Mouse (Mus musculus): ENCODE measurements around the gene Cfap100. TPM values are rescaled to one million over a fixed set of nuclear protein-coding genes. Genes with fewer than 3 reads are reported as not detected.

Gene Cfap100
- polyA plus RNA-seq, 1 experiment from 2014 or later, result 0.76 TPM

DNA sequence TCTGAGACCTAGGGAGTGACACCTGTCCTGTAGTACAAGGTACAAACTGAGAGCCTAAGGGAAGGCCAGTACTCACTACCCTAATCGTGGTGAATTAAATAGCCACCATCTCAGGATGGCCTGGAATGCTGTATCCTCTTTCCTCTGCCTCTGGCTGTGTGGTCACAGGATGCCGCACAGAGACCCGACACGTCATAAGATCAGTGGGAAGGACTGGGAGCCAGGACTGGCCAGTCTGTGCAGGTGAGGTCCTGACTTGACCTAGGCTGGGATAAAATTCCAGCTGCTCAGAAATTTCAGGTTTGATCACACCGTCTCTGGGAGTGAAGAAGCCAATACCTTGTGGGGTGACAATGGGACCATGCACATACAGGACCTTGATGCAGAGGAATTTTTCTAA is 22.9 kb upstream of the Cfap100 start:
- no peaks in the 10 kb centered on the region for H3K36me3 ChIP-seq (replicated peaks)

DNA sequence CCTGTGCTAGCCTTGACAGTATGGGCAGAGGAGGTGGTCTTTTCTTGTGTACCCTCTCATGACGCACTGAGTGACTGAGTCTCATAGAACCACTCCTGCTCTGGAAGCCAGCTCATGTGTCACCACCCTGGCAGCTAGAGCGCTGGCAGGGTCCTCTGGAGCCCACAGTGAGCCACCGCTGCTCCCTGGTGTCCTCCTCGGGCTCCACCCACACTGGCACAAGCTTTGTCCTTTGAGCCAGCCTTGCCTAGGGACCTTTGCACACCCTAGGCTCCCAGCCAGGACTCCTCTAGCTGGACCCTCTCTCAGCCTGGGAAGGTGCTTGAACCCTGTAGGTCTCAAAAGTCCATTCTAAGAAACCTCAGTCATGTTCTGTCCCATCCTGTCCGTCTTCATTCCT is 22.1 kb upstream of the Cfap100 start:
- Histone ChIP-seq H3K36me3 (replicated peaks) (no peaks in the 10 kb centered on the region), H3K4me1 (peaks cover 7% of the 10 kb centered on the region), H3K9me3 (no peaks in the 10 kb centered on the region), H3K4me3 (no peak overlapping the region), H3K27ac (replicated peaks) (no peak overlapping the region), H3K27me3 (replicated peaks; ENCODE audit: low read depth, poor library complexity, severe bottlenecking) (0 out of 2 replicates have a peak, but pooled peaks cover 3% of the 10 kb centered on the region)
- DNase-seq (ENCODE audit: low spot score), result no peak
- WGBS, result 69% methylated on average over 5 of the region's 5 CpGs

More for the DNA sequence above, 22.9 kb upstream of the Cfap100 start:
- no peak overlapping the region for H3K4me3 ChIP-seq
- no peak for DNase-seq (ENCODE audit: low spot score)
- H3K27me3 ChIP-seq (replicated peaks; ENCODE audit: low read depth, poor library complexity, severe bottlenecking), result 0 out of 2 replicates have a peak, but pooled peaks cover 3% of the 10 kb centered on the region
- H3K27ac ChIP-seq (replicated peaks), result no peak overlapping the region
- peaks cover 7% of the 10 kb centered on the region for H3K4me1 ChIP-seq
- 81% methylated on average over 5 of the region's 5 CpGs for WGBS
- H3K9me3 ChIP-seq, result no peaks in the 10 kb centered on the region

DNA sequence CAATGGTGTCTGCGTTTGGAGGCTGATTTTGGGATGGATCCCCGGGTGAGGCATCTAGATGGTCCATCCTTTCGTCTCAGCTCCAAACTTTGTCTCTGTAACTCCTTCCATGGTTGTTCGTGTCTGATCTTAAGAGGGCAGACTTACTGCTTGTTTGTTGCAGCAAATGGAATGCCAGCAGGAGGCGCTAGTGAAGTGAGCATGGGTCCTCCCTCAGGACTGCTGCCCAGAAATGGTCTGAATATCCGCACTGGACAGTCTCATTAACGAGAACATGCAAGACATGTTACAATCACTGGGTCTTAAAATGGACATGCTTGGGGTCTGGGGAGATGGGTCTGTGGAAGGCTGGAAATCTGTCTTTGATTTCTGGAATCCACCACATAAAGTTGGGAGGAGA is 21.6 kb upstream of the Cfap100 start:
- peak; percentile 76 for DNase-seq (ENCODE audit: low spot score)
- WGBS, result 27% methylated on average over 7 of the region's 7 CpGs
- no peaks in the 10 kb centered on the region for H3K9me3 ChIP-seq
- no peaks in the 10 kb centered on the region for H3K36me3 ChIP-seq (replicated peaks)
- H3K27ac ChIP-seq (replicated peaks), result no peak overlapping the region
- no peaks in the 10 kb centered on the region for H3K27me3 ChIP-seq (replicated peaks; ENCODE audit: low read depth, poor library complexity, severe bottlenecking)
- H3K4me1 ChIP-seq, result peaks cover 7% of the 10 kb centered on the region
- H3K4me3 ChIP-seq, result no peak overlapping the region

DNA sequence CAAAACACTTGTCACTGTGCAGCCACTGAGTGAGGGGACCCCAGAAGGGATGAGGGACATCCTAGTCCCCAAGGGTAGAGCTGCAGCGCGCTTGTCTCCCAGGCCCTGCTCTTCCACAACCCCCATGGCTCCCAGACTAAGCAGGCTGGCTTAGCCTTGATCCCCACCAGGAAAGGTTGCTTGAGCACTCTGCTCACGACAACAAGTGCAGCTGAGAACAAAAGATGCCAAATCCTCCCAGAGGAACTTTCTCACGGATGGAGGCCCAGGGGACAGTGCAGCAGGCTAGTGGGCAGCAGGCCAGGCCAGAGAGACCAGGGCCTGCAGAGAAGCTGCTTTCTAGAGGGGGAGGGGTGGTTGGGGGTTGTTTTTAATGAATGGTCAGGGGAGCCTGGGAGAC is 18.3 kb upstream of the Cfap100 start:
- H3K4me3 ChIP-seq, result no peak overlapping the region
- H3K27me3 ChIP-seq (replicated peaks; ENCODE audit: low read depth, poor library complexity, severe bottlenecking), result no peaks in the 10 kb centered on the region
- no peaks in the 10 kb centered on the region for H3K36me3 ChIP-seq (replicated peaks)
- WGBS, result 34% methylated on average over 4 of the region's 4 CpGs
- no peak overlapping the region; the same call in 1 of the 2 replicates for H3K27ac ChIP-seq (replicated peaks)
- DNase-seq (ENCODE audit: low spot score), result no peak
- H3K9me3 ChIP-seq, result no peaks in the 10 kb centered on the region
- peaks cover 7% of the 10 kb centered on the region for H3K4me1 ChIP-seq

GRCm38 (mm10) chr6:90437041-90437440 is 8.4 kb upstream of the Cfap100 start:
- no peak for DNase-seq (ENCODE audit: low spot score)
- no peak overlapping the region for H3K27ac ChIP-seq (replicated peaks)
- peaks cover 3% of the 10 kb centered on the region; the same call in 1 of the 2 replicates for H3K4me1 ChIP-seq
- H3K4me3 ChIP-seq, result no peak overlapping the region
- 0 out of 2 replicates have a peak, but pooled peaks cover 3% of the 10 kb centered on the region for H3K9me3 ChIP-seq
- 0 out of 2 replicates have a peak, but pooled peaks cover 7% of the 10 kb centered on the region for H3K27me3 ChIP-seq (replicated peaks; ENCODE audit: low read depth, poor library complexity, severe bottlenecking)
- H3K36me3 ChIP-seq (replicated peaks), result no peaks in the 10 kb centered on the region
- 88% methylated on average over 3 of the region's 3 CpGs for WGBS

- 0 out of 2 replicates have a peak, but pooled peaks cover 7% of the 10 kb centered on the region for H3K27me3 ChIP-seq (replicated peaks; ENCODE audit: low read depth, poor library complexity, severe bottlenecking)
- H3K36me3 ChIP-seq (replicated peaks), result no peaks in the 10 kb centered on the region
- no peak overlapping the region for H3K27ac ChIP-seq (replicated peaks)
- H3K9me3 ChIP-seq, result 0 out of 2 replicates have a peak, but pooled peaks cover 3% of the 10 kb centered on the region
- no peak overlapping the region for H3K4me3 ChIP-seq
- 86% methylated on average over 10 of the region's 10 CpGs for WGBS
- no peak for DNase-seq (ENCODE audit: low spot score)
- peaks cover 3% of the 10 kb centered on the region; the same call in 1 of the 2 replicates for H3K4me1 ChIP-seq
Observed at GRCm38 (mm10) chr6:90436192-90436907, 7.8 kb upstream of the Cfap100 start.

DNA sequence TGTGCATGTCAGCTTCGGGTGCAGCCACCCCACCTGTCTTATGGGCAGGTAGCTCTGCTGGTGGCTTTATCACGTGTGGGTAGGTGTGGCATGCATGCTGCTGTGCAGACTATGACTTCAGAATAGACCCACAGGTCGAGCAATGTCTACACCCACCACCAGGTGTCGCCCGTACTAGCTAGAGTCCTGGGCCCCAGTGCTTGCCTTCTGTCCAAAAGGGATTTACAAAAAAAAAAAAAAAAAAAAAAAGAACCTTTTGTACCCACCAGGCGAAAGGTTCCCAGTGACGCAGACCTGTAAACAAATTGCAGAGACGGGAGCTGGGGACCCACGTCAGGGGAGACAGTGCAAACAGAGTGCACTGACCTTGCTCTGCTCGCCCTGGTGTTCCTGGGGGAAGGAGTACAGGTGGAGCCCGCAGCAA is 6.6 kb upstream of the Cfap100 start:
- H3K36me3 ChIP-seq (replicated peaks), result no peaks in the 10 kb centered on the region
- peaks cover 3% of the 10 kb centered on the region; the same call in 1 of the 2 replicates for H3K4me1 ChIP-seq
- peak; percentile 80 for DNase-seq (ENCODE audit: low spot score)
- H3K27me3 ChIP-seq (replicated peaks; ENCODE audit: low read depth, poor library complexity, severe bottlenecking), result 0 out of 2 replicates have a peak, but pooled peaks cover 7% of the 10 kb centered on the region
- H3K27ac ChIP-seq (replicated peaks), result no peak overlapping the region
- H3K9me3 ChIP-seq, result 0 out of 2 replicates have a peak, but pooled peaks cover 3% of the 10 kb centered on the region
- 17% methylated on average over 11 of the region's 11 CpGs for WGBS
- no peak overlapping the region for H3K4me3 ChIP-seq

DNA sequence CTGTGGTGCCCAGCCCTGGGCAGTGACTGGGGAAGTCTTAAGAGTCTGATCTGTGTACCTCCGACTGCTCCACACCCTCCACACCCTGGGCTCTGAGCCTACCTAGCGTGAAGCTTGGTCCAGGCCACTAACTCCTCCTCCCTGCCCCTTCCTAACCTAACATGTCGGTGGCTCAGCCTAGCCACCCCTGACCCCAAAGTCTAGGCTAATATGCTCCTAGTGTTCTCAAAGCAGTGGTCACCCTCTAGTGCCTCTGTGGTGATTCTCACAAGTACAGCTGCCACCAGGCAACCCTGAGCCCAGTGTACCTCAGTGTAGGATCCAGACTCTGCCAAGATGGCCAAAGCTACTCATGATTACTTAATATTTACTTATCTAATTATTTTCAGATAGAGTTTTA is 6.1 kb upstream of the Cfap100 start:
- WGBS, result 65% methylated on average over 3 of the region's 3 CpGs
- Histone ChIP-seq H3K27ac (replicated peaks) (no peak overlapping the region), H3K4me1 (peaks cover 3% of the 10 kb centered on the region; the same call in 1 of the 2 replicates), H3K36me3 (replicated peaks) (no peaks in the 10 kb centered on the region), H3K9me3 (0 out of 2 replicates have a peak, but pooled peaks cover 3% of the 10 kb centered on the region), H3K4me3 (no peak overlapping the region), H3K27me3 (replicated peaks; ENCODE audit: low read depth, poor library complexity, severe bottlenecking) (0 out of 2 replicates have a peak, but pooled peaks cover 7% of the 10 kb centered on the region)
- DNase-seq (ENCODE audit: low spot score), result no peak

GRCm38 (mm10) chr6:90431487-90431886 is 2.9 kb upstream of the Cfap100 start:
- Histone ChIP-seq H3K9me3 (no peaks in the 10 kb centered on the region), H3K4me1 (peaks cover 16% of the 10 kb centered on the region), H3K36me3 (replicated peaks) (no peaks in the 10 kb centered on the region), H3K27me3 (replicated peaks; ENCODE audit: low read depth, poor library complexity, severe bottlenecking) (peaks cover 24% of the 10 kb centered on the region), H3K27ac (replicated peaks) (no peak overlapping the region), H3K4me3 (no peak overlapping the region)
- no peak for DNase-seq (ENCODE audit: low spot score)
- WGBS, result 75% methylated on average over 2 of the region's 2 CpGs

DNA sequence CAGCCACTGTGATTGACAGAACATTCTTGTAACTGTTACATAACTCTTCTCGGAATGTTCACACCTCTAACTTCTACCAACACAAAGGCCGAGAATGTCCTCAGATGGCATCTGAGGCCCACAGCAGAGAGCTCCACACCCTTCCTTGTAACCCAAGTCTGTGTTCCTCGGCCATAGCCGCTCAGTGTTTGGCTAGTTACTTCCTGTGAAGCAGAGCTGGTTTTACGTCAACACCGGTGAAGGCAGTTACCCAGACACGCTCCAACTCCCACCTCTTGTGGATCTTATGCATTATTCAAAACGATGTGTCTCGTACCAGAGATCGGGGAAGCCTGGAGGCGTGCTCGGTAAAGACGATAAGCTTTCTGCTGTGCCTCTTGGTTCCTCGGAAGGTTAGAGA is 1.3 kb upstream of the Cfap100 start:
- Histone ChIP-seq H3K9me3 (no peaks in the 10 kb centered on the region), H3K27me3 (replicated peaks; ENCODE audit: low read depth, poor library complexity, severe bottlenecking) (peaks cover 31% of the 10 kb centered on the region), H3K27ac (replicated peaks) (no peak overlapping the region), H3K4me3 (no peak overlapping the region), H3K36me3 (replicated peaks) (no peaks in the 10 kb centered on the region), H3K4me1 (peaks cover 14% of the 10 kb centered on the region)
- 81% methylated on average over 14 of the region's 14 CpGs for WGBS
- no peak for DNase-seq (ENCODE audit: low spot score)

DNA sequence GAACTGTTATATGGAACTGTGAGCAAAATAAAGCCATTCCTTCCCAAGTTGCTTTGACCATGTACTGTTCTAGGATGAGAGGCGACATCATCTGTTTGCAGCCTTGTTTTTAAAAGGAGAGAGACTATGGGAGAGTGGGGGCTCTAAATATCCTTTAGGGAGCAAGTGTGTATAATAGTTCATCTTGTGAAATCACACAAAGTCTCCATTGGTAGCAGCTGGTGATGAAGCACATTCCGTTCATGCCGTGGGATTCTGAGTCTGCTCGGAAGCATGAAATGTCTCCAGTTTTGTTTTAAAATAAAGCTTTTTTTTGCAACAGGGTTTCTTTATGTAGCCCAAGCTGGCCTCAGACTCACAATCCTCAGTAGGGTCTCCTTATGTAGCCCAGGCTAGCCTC is 2.6 kb downstream of the Cfap100 start:
- no peaks in the 10 kb centered on the region for H3K9me3 ChIP-seq
- 82% methylated on average over 4 of the region's 4 CpGs for WGBS
- H3K4me3 ChIP-seq, result no peak overlapping the region
- H3K27me3 ChIP-seq (replicated peaks; ENCODE audit: low read depth, poor library complexity, severe bottlenecking), result peaks cover 29% of the 10 kb centered on the region
- DNase-seq (ENCODE audit: low spot score), result no peak
- H3K4me1 ChIP-seq, result peaks cover 24% of the 10 kb centered on the region
- no peak overlapping the region for H3K27ac ChIP-seq (replicated peaks)
- no peaks in the 10 kb centered on the region for H3K36me3 ChIP-seq (replicated peaks)

- Histone ChIP-seq H3K9me3 (no peaks in the 10 kb centered on the region), H3K27me3 (replicated peaks; ENCODE audit: low read depth, poor library complexity, severe bottlenecking) (peaks cover 29% of the 10 kb centered on the region), H3K4me3 (no peak overlapping the region), H3K4me1 (peaks cover 24% of the 10 kb centered on the region), H3K36me3 (replicated peaks) (no peaks in the 10 kb centered on the region), H3K27ac (replicated peaks) (no peak overlapping the region)
- 81% methylated on average over 3 of the region's 3 CpGs for WGBS
- DNase-seq (ENCODE audit: low spot score), result no peak
Observed at GRCm38 (mm10) chr6:90425361-90425760, 3.2 kb downstream of the Cfap100 start.

- H3K9me3 ChIP-seq, result no peaks in the 10 kb centered on the region
- H3K27ac ChIP-seq (replicated peaks), result peak overlapping the region; percentile 72
- DNase-seq (ENCODE audit: low spot score), result peak; percentile 87
- H3K4me1 ChIP-seq, result peaks cover 10% of the 10 kb centered on the region
- H3K4me3 ChIP-seq, result peak overlapping the region; percentile 49
- H3K27me3 ChIP-seq (replicated peaks; ENCODE audit: low read depth, poor library complexity, severe bottlenecking), result peaks cover 23% of the 10 kb centered on the region
- WGBS, result 3% methylated on average over 14 of the region's 14 CpGs
- H3K36me3 ChIP-seq (replicated peaks), result no peaks in the 10 kb centered on the region
Observed at GRCm38 (mm10) chr6:90422565-90422964, 6.0 kb downstream of the Cfap100 start.
